Mouse (Mus musculus): ENCODE data around the gene Tfap2a. TPM values are rescaled to one million over a fixed set of nuclear protein-coding genes. Genes with fewer than 3 reads are reported as not detected.

Gene Tfap2a
- polyA plus RNA-seq (2015; fragmentation: Nextera tagmentation; extraction: Ambion mirVana), result 0.18 and 0.60 TPM in 2 replicates

GRCm38 (mm10) chr13:40738196-40738880 lies at the start of gene Tfap2a:
Tfap2a (minus strand) TSS chr13:40738376.

Other genes with a start within 250 kb of the Tfap2a start
- gene Gcnt2, start 121.4 kb upstream of the Tfap2a start, polyA plus RNA-seq (2015; fragmentation: Nextera tagmentation; extraction: Ambion mirVana), result 1.2 and 1.9 TPM in 2 replicates

All from skeletal muscle tissue, postnatal 0 days (tissue).